Mouse (Mus musculus) regulatory T cell (primary cell): ENCODE results near the gene Syngap1.
"Not testable (repeated sequence)": the region's sequence is repeated elsewhere in the genome, so short reads cannot be mapped to it uniquely, and the experiment has no call there.

Experiments used
- in situ Hi-C: fragments of 300-600 bp; cut with MboI, MseI; formaldehyde crosslinking; loops from one replicate; pipeline ENCODE4 v1.15.1; 2025; ENCODE audit warnings: high pct_unique_total_duplicates

The Syngap1 gene

GRCm38 (mm10) chr17:26953726-26954125 lies 12.7 kb downstream of the Syngap1 start:
- in situ Hi-C loops: loop anchor here (10.0 kb wide), 1 partner anchor 1939 kb away; the partner anchor contains the start of genes Cramp1l and Ift140

GRCm38 (mm10) chr17:26956309-26956708 lies 15.3 kb downstream of the Syngap1 start:
- in situ Hi-C loops: loop anchor here (10.0 kb wide), 1 partner anchor 1942 kb away; the partner anchor contains the start of genes Cramp1l and Ift140

- in situ Hi-C loops: loop anchor here (10.0 kb wide), 1 partner anchor 1942 kb away; the partner anchor contains the start of genes Cramp1l and Ift140
These were observed 15.8 kb downstream of the Syngap1 start for GRCm38 (mm10) chr17:26956895-26957294.

GRCm38 (mm10) chr17:26957872-26958271 lies 16.8 kb downstream of the Syngap1 start:
- in situ Hi-C loops: loop anchor here (10.0 kb wide), 1 partner anchor 1943 kb away; the partner anchor contains the start of genes Cramp1l and Ift140

GRCm38 (mm10) chr17:26958880-26959279 lies 17.8 kb downstream of the Syngap1 start:
- in situ Hi-C loops: loop anchor here (10.0 kb wide), 1 partner anchor 1944 kb away; the partner anchor contains the start of genes Cramp1l and Ift140

GRCm38 (mm10) chr17:26959815-26960214 lies 18.8 kb downstream of the Syngap1 start:
- in situ Hi-C loops: loop anchor here (10.0 kb wide), 1 partner anchor 1945 kb away; the partner anchor contains the start of genes Cramp1l and Ift140

GRCm38 (mm10) chr17:26961572-26962240 lies 20.7 kb downstream of the Syngap1 start:
- in situ Hi-C loops: no loop called here

GRCm38 (mm10) chr17:26966993-26967392 lies 25.9 kb downstream of the Syngap1 start:
- in situ Hi-C loops: no loop called here

- in situ Hi-C loops: no loop called here
These were observed 26.4 kb downstream of the Syngap1 start for GRCm38 (mm10) chr17:26967477-26967876.

GRCm38 (mm10) chr17:26968200-26968611 lies 27.2 kb downstream of the Syngap1 start:
- in situ Hi-C loops: no loop called here

- in situ Hi-C loops: no loop called here
These were observed 28.2 kb downstream of the Syngap1 start for GRCm38 (mm10) chr17:26969257-26969656.

GRCm38 (mm10) chr17:26970221-26970620 lies 29.2 kb downstream of the Syngap1 start:
- in situ Hi-C loops: loop anchor here (5.0 kb wide), 1 partner anchor 48 kb away; no protein-coding TSS in a partner anchor

GRCm38 (mm10) chr17:26971247-26971905 lies 30.3 kb downstream of the Syngap1 start:
- in situ Hi-C loops: loop anchor here (5.0 kb wide), 1 partner anchor 49 kb away; no protein-coding TSS in a partner anchor

GRCm38 (mm10) chr17:26972107-26972506 lies 31.1 kb downstream of the Syngap1 start:
- in situ Hi-C loops: loop anchor here (5.0 kb wide), 1 partner anchor 50 kb away; no protein-coding TSS in a partner anchor

GRCm38 (mm10) chr17:26972703-26973574 lies 31.9 kb downstream of the Syngap1 start, which contains the start of gene Zbtb9:
Gene Zbtb9 (plus strand): TSS chr17:26973167.
- in situ Hi-C loops: loop anchor here (5.0 kb wide), 1 partner anchor 51 kb away; no protein-coding TSS in a partner anchor

- in situ Hi-C loops: loop anchor here (5.0 kb wide), 1 partner anchor 52 kb away; no protein-coding TSS in a partner anchor
These were observed 33.5 kb downstream of the Syngap1 start for GRCm38 (mm10) chr17:26974547-26974946.

GRCm38 (mm10) chr17:26975415-26975814 lies 34.4 kb downstream of the Syngap1 start:
- in situ Hi-C loops: no loop called here

GRCm38 (mm10) chr17:26977354-26977753 lies 36.3 kb downstream of the Syngap1 start:
- in situ Hi-C loops: not testable (repeated sequence)

GRCm38 (mm10) chr17:26979426-26979825 lies 38.4 kb downstream of the Syngap1 start:
- in situ Hi-C loops: no loop called here

- in situ Hi-C loops: no loop called here
These were observed 40.0 kb downstream of the Syngap1 start for GRCm38 (mm10) chr17:26981050-26981449.

GRCm38 (mm10) chr17:26983382-26983781 lies 42.3 kb downstream of the Syngap1 start:
- in situ Hi-C loops: no loop called here
